Mouse (Mus musculus): Measurements from ENCODE around the gene Mea1. TPM values are rescaled to one million over a fixed set of nuclear protein-coding genes. Genes with fewer than 3 reads are reported as not detected.
A peak's percentile ranks its signal among the peaks of the same experiment; 100 is the strongest.

The Mea1 gene
- total and polyA plus RNA-seq, 2 experiments from 2014 or later, result 124 to 280 TPM

GRCm38 (mm10) chr17:46711612-46712271 lies 33.1 kb downstream of the Mea1 start:
- peak overlapping the region; percentile 76 for H3K27ac ChIP-seq (ENCODE audit: low read depth, low read length)
- H3K9me3 ChIP-seq (ENCODE audit: low read length), result no peaks in the 10 kb centered on the region
- 2% methylated on average over 72 of the region's 76 CpGs for WGBS
- DNase-seq (no peak), ATAC-seq (peak; percentile 49)
- no peak for TF ChIP-seq CTCF (IDR thresholded peaks at IDR 0.05; ENCODE audit: low read depth)
- H3K4me2 ChIP-seq (ENCODE audit: low read depth), result peak overlapping the region; percentile 96
- H3K4me3 ChIP-seq (ENCODE audit: low read depth, low read length), result peak overlapping the region; percentile 100
- no peaks in the 10 kb centered on the region for H3K27me3 ChIP-seq (ENCODE audit: insufficient read depth, low read length)
- no peaks in the 10 kb centered on the region for H3K4me1 ChIP-seq (ENCODE audit: insufficient read depth)
- peaks cover 19% of the 10 kb centered on the region for H3K36me3 ChIP-seq (ENCODE audit: insufficient read depth)
- H3K9ac ChIP-seq, result peak overlapping the region; percentile 78

- DNase-seq (no peak), ATAC-seq (no peak)
- peak overlapping the region; percentile 100 for H3K4me3 ChIP-seq (ENCODE audit: low read depth, low read length)
- peak overlapping the region; percentile 78 for H3K9ac ChIP-seq
- H3K27me3 ChIP-seq (ENCODE audit: insufficient read depth, low read length), result no peaks in the 10 kb centered on the region
- WGBS, result 79% methylated on average over 7 of the region's 7 CpGs
- H3K9me3 ChIP-seq (ENCODE audit: low read length), result no peaks in the 10 kb centered on the region
- H3K27ac ChIP-seq (ENCODE audit: low read depth, low read length), result no peak overlapping the region
- H3K36me3 ChIP-seq (ENCODE audit: insufficient read depth), result peaks cover 19% of the 10 kb centered on the region
- no peak for TF ChIP-seq CTCF (IDR thresholded peaks at IDR 0.05; ENCODE audit: low read depth)
- no peaks in the 10 kb centered on the region for H3K4me1 ChIP-seq (ENCODE audit: insufficient read depth)
- H3K4me2 ChIP-seq (ENCODE audit: low read depth), result peak overlapping the region; percentile 96
These were observed 33.8 kb downstream of the Mea1 start for GRCm38 (mm10) chr17:46712442-46712841.

DNA sequence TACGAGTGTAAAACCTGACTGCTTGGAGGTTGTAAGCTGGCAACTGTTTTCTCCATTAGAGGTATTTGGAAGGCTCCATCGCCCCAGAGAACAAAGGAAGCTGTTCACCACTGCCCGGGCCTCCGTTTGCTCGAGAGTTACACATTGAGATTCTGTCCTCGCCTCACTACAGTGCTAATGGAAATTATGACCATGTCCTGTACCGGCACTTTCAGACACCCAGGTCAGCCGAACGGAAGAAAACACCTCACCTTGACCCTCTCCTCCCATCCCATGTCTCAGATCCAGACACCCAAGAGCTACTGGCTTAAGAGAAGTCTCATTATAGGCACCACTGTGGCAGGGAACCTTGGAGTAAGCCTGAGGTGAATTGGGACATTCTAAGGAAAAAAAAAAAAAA lies 35.3 kb downstream of the Mea1 start:
- no peak overlapping the region for H3K4me2 ChIP-seq (ENCODE audit: low read depth)
- ATAC-seq, result no peak
- no peak overlapping the region for H3K4me3 ChIP-seq (ENCODE audit: low read depth, low read length)
- H3K36me3 ChIP-seq (ENCODE audit: insufficient read depth), result peaks cover 19% of the 10 kb centered on the region
- no peak overlapping the region for H3K9ac ChIP-seq
- H3K9me3 ChIP-seq (ENCODE audit: low read length), result no peaks in the 10 kb centered on the region
- WGBS, result 83% methylated on average over 9 of the region's 9 CpGs
- no peaks in the 10 kb centered on the region for H3K27me3 ChIP-seq (ENCODE audit: insufficient read depth, low read length)
- no peak for TF ChIP-seq CTCF (IDR thresholded peaks at IDR 0.05; ENCODE audit: low read depth)
- H3K27ac ChIP-seq (ENCODE audit: low read depth, low read length), result no peak overlapping the region
- no peak for DNase-seq
- H3K4me1 ChIP-seq (ENCODE audit: insufficient read depth), result no peaks in the 10 kb centered on the region

- Histone ChIP-seq H3K27me3 (ENCODE audit: insufficient read depth, low read length) (no peaks in the 10 kb centered on the region), H3K9me3 (ENCODE audit: low read length) (no peaks in the 10 kb centered on the region), H3K9ac (no peak overlapping the region), H3K4me2 (ENCODE audit: low read depth) (no peak overlapping the region), H3K4me3 (ENCODE audit: low read depth, low read length) (no peak overlapping the region), H3K36me3 (ENCODE audit: insufficient read depth) (peaks cover 19% of the 10 kb centered on the region), H3K4me1 (ENCODE audit: insufficient read depth) (no peaks in the 10 kb centered on the region), H3K27ac (ENCODE audit: low read depth, low read length) (no peak overlapping the region)
- WGBS, result 95% methylated on average over 11 of the region's 11 CpGs
- ATAC-seq (no peak), DNase-seq (no peak)
- no peak for TF ChIP-seq CTCF (IDR thresholded peaks at IDR 0.05; ENCODE audit: low read depth)
These were observed 36.3 kb downstream of the Mea1 start for GRCm38 (mm10) chr17:46714756-46715481.

- WGBS, result 86% methylated on average over 7 of the region's 7 CpGs
These were observed 42.5 kb downstream of the Mea1 start for GRCm38 (mm10) chr17:46721077-46721476.

GRCm38 (mm10) chr17:46724477-46725084 lies 46.0 kb downstream of the Mea1 start:
- ATAC-seq, result no peak
- H3K4me3 ChIP-seq (ENCODE audit: low read depth, low read length), result no peak overlapping the region

More at GRCm38 (mm10) chr17:46721077-46721476, 42.5 kb downstream of the Mea1 start:
- ATAC-seq (no peak), DNase-seq (no peak)
- Histone ChIP-seq H3K9me3 (ENCODE audit: low read length) (no peaks in the 10 kb centered on the region), H3K27me3 (ENCODE audit: insufficient read depth, low read length) (no peaks in the 10 kb centered on the region), H3K4me1 (ENCODE audit: insufficient read depth) (no peaks in the 10 kb centered on the region), H3K36me3 (ENCODE audit: insufficient read depth) (peaks cover 24% of the 10 kb centered on the region), H3K9ac (no peak overlapping the region), H3K27ac (ENCODE audit: low read depth, low read length) (no peak overlapping the region), H3K4me2 (ENCODE audit: low read depth) (no peak overlapping the region), H3K4me3 (ENCODE audit: low read depth, low read length) (no peak overlapping the region)
- TF ChIP-seq CTCF (IDR thresholded peaks at IDR 0.05; ENCODE audit: low read depth), result no peak

GRCm38 (mm10) chr17:46725273-46725672 lies 46.7 kb downstream of the Mea1 start:
- Histone ChIP-seq H3K4me2 (ENCODE audit: low read depth) (no peak overlapping the region), H3K9ac (no peak overlapping the region), H3K27me3 (ENCODE audit: insufficient read depth, low read length) (0 out of 2 replicates have a peak, but pooled peaks cover 3% of the 10 kb centered on the region), H3K4me1 (ENCODE audit: insufficient read depth) (no peaks in the 10 kb centered on the region), H3K4me3 (ENCODE audit: low read depth, low read length) (no peak overlapping the region), H3K9me3 (ENCODE audit: low read length) (no peaks in the 10 kb centered on the region), H3K36me3 (ENCODE audit: insufficient read depth) (peaks cover 24% of the 10 kb centered on the region), H3K27ac (ENCODE audit: low read depth, low read length) (no peak overlapping the region)
- peak; percentile 69 for TF ChIP-seq CTCF (IDR thresholded peaks at IDR 0.05; ENCODE audit: low read depth)
- ATAC-seq, result peak; percentile 64; the same call in 1 of the 2 replicates
- peak; percentile 50 for DNase-seq
- 47% methylated on average over 9 of the region's 9 CpGs for WGBS

More at GRCm38 (mm10) chr17:46724477-46725084, 46.0 kb downstream of the Mea1 start:
- H3K4me2 ChIP-seq (ENCODE audit: low read depth), result no peak overlapping the region
- 0 out of 2 replicates have a peak, but pooled peaks cover 3% of the 10 kb centered on the region for H3K27me3 ChIP-seq (ENCODE audit: insufficient read depth, low read length)
- no peaks in the 10 kb centered on the region for H3K4me1 ChIP-seq (ENCODE audit: insufficient read depth)
- H3K9ac ChIP-seq, result no peak overlapping the region
- WGBS, result 84% methylated on average over 20 of the region's 20 CpGs
- peaks cover 24% of the 10 kb centered on the region for H3K36me3 ChIP-seq (ENCODE audit: insufficient read depth)
- H3K9me3 ChIP-seq (ENCODE audit: low read length), result no peaks in the 10 kb centered on the region
- no peak for TF ChIP-seq CTCF (IDR thresholded peaks at IDR 0.05; ENCODE audit: low read depth)
- no peak for DNase-seq
- H3K27ac ChIP-seq (ENCODE audit: low read depth, low read length), result no peak overlapping the region
